Mouse (Mus musculus): ENCODE measurements around the gene Zfp174.
A peak's percentile ranks its signal among the peaks of the same experiment; 100 is the strongest.
"Not testable (repeated sequence)": the region's sequence is repeated elsewhere in the genome, so short reads cannot be mapped to it uniquely, and the experiment has no call there.

Gene Zfp174

DNA sequence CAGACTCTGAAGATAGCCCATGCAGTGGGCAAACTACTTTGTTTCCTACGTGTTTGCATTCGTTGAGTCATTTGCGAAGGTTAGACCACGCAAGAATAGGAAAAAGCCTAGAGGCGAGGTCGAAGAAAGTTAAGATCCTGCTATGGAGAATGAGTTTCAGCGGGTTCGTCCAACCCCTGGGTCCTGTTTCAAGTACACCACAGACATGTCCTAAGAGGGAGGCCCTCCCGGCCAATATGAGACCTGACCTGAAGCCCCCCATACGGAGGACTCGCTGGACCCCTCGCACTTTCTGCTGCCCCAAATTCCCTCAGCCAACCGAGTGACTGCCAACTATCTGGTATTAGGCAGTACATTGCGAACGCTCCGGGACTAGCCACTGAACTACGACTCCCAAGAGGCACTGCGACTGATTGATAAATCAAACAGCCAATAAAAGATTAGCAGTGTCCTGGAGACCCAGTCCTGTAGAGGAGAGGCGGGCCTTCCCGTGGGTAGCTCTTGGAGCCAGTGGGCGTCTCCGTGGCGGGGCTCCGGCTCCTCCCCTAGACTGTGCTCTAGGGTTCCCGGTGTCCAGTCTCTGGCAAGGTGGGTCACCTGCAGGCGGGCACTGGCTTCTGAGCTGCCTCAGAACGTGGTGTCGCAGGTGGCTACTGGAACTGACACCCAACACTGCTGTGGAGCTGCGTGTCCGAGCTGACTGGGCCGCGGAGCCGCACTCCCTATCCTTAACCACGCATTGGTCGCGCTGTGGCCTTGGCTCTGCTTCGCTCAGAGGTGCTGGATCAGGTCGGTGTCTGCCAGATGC is at the start of gene Zfp174:
Gene Zfp174, plus strand, starts transcription at position 558 of the 808 bp plus-strand sequence.
- peak; percentile 95 to 97 for DNase-seq (ENCODE audit: low spot score in 2 of 2)

DNA sequence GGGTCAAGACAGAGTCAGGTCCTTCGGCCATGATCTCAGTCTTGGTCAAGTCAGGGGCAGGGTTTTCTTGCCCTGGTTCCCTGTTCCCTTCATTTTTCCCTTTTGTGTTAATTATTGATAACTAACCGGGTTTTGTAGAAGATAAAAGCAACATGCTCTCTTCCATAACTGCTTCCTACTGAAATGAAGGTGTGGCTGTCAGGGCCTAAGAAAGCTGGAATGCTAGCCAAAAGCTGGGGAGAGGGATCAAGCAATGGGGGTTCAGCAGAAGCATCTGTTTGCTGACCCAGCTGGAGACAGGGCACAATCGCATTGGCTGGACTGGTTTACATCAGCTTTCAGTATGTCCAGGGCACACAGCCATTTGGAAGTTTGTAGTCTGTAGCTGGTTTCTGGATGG is 38.9 kb upstream of the Zfp174 start:
- no peak for DNase-seq (ENCODE audit: low spot score in 2 of 2)

DNA sequence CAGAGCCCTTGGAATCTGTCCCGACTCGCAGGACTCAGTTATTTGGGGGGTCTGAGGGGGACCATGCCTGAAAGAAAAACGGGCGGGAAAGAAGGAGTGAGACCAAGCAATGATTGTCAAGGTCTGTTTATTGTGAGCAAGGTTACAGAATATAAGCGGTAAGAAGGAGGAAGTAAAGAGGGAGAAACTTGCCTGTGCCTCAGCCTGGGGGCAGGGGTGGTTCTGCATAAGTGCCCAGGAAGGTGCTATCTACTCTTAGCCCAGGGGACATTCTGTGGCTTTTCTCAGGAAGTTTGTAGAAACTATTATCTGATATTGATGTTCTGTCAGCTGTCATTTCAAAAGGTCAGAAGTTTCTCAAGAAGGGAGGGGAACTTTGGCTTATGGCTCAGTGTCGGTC is 32.4 kb upstream of the Zfp174 start:
- DNase-seq (ENCODE audit: low spot score in 2 of 2), result not testable (repeated sequence)

DNA sequence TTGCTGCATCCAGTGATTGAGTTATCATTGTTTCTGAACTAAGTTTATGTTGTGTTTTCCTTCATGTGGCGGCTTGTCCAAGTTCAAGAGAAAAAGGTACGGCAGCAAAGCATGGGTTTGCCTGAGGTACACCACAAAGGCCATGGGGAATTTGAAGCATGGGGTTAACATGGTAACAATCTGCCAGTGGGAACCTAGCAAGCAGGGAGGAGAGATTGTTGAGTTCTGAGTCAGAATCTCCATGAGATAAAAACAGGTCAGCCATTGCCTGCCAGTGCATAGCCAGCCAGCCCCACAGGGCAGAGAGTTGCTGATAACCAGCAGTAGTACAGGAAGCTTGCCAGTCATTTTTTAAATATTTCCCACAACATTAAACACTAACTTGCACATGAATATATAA is 26.9 kb upstream of the Zfp174 start:
- no peak for DNase-seq (ENCODE audit: low spot score in 2 of 2)

DNA sequence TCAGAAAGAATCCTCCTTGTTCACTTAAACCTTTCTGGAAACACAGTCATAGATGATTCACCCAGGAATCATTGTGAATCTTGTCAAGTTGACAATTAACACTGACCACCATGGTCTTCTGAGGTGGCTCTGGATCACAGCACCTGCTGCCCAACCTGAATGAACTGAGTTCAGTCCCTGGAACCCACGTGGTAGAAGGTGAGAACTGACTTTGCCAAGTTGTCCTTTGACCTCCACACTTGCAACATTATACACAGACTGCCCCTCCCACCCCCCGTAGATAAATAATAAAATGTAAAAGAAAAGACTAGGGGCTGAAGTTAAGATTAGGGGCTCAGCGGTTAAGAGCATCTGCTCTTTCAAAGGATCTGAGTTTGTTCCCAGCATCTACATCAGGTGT is 19.0 kb upstream of the Zfp174 start:
- DNase-seq (ENCODE audit: low spot score in 2 of 2), result no peak

DNA sequence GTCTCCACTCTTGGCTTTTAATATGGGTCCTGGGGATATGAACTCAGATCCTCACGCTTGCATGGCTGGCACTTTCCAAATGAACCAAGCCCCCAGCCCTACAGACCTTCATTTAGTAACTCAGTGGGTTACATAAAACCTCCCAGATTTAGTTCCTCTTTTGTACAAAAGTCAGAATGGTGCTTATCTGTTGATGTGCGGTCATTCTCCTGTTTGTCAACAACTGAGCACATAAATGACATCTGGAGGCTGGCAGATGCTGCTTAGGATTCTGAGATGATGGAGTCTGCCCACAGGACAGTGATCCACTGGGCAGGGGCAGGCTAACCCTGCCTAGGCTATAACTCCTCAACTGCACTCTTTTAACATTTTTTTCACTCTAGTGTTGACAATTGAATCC is 17.3 kb upstream of the Zfp174 start:
- DNase-seq (ENCODE audit: low spot score in 2 of 2), result no peak

DNA sequence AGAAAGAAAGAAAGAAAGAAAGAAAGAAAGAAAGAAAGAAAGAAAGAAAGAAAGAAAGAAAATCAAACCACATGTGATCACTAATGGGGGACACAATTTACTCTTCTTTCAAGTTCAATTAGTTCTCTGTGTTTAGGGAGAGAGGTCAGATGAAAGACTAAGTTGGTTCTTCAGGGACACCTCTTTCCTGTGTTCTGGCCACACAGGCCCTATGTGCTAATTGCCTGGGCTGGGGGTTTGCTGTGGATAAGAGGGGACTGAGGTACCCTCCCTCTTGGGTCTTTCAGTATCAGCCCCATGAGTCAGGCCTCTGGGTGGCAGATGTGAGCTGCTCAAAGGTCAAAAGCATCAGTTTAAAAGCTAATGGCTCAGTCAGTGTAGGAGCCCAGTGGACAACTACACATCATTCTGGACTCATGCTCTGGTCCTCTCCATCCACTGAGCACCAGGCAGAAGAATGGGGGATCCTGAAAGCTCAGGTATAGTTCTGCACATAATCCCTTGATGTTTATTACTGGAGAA is 16.4 kb upstream of the Zfp174 start, which contains the start of gene Olfr15:
Gene Olfr15, plus strand, starts transcription at position 291 of the 522 bp plus-strand sequence.
- DNase-seq (ENCODE audit: low spot score in 2 of 2), result no peak

DNA sequence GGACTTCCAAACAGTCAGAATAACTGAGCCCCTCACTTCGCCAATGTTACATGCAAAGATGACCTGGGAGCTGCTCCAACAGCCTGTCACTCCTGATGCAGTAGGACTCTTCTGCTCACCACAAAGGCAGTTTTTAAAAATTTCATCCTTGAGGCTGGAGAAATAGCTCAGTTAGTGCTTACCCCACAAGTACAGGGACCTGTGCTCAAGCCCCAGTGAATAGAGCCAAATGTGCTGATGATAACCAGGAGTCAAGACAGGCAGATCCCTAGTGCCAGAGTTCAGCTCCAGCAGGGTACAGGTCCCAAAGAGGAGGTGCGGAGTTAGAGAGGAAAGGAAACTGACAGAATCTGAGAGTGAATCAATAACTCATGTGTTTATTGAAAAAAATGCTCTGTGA is 11.6 kb upstream of the Zfp174 start:
- no peak for DNase-seq (ENCODE audit: low spot score in 2 of 2)

DNA sequence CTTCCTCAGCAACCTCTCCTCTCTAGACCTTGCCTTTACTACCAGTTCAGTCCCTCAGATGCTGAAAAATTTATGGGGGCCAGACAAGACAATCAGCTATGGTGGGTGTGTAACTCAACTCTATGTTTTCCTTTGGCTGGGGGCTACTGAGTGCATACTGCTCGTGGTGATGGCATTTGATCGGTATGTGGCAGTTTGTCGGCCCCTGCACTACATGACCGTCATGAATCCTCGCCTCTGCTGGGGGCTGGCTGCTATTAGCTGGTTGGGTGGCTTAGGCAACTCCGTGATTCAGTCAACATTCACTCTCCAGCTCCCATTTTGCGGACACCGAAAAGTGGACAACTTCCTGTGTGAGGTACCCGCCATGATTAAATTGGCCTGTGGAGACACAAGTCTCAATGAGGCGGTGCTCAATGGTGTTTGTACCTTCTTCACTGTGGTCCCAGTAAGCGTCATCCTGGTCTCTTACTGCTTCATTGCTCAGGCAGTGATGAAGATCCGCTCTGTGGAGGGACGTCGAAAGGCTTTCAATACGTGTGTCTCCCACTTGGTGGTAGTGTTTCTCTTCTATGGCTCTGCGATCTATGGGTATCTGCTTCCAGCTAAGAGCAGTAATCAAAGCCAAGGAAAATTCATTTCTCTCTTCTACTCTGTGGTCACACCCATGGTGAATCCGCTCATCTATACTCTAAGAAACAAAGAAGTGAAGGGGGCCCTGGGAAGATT is 7.7 kb upstream of the Zfp174 start:
- peak in 1 of 2 experiments; percentile 43 for DNase-seq (ENCODE audit: low spot score in 2 of 2)

DNA sequence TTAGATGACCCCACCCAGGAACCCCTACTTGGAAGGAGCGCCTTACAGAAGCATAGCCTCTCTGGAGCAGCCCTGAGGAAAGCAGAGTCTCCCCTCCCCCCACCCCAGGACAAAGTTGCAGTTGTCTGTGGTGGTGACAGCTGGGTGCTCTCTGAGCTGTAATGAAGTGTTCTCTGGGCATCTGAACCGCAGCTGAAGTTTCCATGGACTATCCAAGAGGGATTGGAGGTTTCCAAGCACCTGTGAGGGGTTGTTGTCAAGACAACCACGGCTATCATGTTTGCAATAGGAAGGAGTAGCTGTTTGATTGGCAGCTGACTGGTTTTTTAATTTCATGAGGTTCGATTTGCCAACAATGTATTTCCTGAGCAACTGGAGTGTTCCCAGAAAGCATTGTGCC is 4.1 kb upstream of the Zfp174 start:
- no peak for DNase-seq (ENCODE audit: low spot score in 2 of 2)

DNA sequence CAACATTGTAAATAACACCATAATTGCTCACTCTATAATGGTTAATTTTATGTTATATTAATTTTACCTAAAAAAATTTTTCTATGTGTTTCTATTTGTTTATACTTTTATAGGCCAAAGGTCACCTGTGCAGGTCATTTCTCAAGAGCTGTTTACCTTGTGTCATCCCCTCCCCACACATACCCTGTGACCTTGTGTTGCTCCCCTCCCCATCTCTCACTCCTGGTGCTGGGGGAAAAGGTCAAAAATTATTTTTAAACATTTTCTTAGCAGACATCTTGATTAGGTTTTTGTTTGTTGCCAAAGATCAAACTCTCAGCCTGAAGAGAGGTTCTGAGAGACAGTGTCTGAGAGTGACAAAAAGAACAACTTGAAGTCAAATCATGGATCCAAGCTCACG is 3.3 kb upstream of the Zfp174 start:
- no peak for DNase-seq (ENCODE audit: low spot score in 2 of 2)

DNA sequence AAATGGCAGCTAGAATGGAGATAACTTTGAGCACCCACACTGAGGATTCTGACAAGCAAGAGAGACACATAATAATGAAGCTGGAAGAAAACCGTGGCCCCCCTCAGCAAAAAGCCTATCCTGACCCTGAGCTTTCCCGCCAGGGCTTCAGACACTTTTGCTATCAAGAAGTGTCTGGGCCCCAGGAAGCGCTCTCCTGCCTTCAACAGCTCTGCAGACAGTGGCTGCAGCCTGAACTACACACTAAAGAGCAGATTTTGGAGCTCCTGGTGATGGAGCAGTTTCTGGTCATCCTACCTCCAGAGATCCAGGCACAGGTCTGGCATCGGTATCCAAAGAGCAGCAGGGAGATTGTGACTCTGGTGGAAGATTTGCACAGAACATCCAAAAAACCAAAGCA is 803 bp downstream of the Zfp174 start:
- DNase-seq (ENCODE audit: low spot score in 2 of 2), result no peak

DNA sequence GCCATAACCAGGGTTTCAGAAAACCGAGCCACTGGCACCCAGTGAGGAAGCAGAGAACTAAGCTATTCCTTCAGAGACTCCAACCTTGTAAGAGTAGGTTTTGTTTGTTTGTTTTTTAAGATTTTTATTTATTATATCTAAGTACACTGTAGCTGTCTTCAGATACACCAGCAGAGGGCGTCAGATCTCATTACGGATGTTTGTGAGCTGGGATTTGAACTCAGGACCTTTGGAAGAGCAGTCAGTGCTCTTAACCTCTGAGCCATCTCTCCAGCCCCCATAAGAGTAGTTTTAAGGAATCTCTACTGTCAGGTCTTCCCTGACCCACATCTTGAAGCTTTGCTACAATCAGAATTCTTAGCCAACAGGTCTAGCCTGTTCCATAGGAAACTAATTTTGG is 1.3 kb downstream of the Zfp174 start:
- no peak for DNase-seq (ENCODE audit: low spot score in 2 of 2)

DNA sequence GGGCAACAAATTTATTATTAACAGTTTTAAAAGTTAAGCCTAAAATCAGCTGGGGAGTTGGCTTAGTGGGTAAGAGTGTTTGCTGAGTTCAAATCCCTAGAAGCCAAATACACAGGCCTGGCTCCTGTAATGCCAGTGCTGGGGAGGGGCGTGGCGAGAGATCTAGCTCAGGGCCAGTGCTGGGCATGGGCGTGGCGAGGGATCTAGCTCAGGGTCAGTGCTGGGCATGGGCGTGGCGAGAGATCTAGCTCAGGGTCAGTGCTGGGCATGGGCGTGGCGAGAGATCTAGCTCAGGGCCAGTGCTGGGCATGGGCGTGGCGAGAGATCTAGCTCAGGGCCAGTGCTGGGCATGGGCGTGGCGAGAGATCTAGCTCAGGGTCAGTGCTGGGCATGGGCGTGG is 4.2 kb downstream of the Zfp174 start:
- DNase-seq (ENCODE audit: low spot score in 2 of 2), result not testable (repeated sequence)

DNA sequence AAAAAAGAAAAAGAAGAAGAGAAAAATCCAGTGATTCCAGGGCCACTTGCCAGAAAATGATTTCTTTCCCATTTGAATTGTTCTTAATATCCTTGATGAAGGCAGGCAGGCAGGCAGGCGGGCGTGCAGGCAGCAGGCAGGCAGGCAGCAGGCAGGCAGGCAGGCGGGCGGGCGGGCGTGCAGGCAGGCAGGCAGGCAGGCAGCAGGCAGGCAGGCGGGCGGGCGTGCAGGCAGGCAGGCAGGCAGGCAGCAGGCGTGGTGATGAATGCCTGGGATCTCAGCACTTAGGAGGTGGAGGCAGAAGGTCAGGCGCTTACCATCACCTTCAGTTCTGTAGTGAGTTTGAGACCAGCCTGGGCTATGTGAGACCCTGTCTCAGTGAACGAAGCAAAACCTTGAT is 5.5 kb downstream of the Zfp174 start:
- DNase-seq (ENCODE audit: low spot score in 2 of 2), result peak in 1 of 2 experiments; percentile 45

DNA sequence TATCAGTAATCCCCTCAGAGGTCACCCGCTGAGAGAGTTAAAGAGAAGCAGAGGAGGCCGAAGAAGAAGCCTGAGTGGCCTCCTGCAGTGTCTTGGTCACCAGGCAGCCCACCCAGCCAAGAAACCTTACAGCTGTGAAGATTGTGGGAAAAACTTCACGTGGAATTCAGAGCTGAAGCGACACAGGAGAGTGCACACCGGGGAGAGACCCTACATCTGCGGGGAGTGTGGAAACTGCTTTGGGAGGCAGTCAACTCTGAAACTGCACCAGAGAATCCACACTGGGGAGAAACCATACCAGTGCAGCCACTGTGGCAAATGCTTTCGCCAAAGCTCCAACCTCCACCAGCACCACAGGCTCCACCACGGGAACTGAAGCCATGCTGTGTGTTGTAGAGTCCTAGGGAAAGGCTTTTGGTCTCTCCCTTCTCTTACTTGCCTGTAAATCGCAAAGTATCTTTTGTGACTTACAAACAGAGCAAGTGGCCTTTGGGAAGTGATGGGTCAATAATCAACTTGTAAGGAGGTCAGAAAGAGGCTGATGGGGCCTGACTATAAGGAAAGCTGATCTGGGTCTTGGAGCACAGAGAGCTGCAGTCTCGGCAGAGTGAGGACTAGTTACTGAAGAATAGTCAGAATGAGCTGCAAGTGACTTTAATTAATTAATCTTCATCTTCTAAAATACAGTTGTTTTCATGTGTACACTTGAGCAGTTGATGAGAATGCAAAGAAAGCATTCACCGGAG is 7.5 kb downstream of the Zfp174 start:
- no peak for DNase-seq (ENCODE audit: low spot score in 2 of 2)

DNA sequence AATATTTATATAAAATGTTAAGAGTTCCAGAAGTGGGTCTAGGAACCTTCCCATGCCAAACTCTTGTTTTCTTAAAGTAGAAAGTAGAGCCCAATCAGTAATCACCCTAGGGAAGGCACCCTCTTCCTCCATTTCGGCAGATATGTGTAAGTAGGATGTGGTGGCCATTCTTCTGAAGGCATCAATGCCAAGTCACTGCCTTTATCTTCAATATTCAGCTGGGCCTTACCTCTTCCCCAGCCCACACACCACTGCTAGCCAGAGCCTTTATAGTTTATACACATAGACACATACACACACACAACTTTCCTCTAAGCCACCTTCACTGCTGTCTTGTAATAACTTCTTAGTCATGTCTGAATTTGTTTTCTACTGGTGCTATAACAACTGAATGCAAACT is 8.7 kb downstream of the Zfp174 start:
- no peak for DNase-seq (ENCODE audit: low spot score in 2 of 2)

DNA sequence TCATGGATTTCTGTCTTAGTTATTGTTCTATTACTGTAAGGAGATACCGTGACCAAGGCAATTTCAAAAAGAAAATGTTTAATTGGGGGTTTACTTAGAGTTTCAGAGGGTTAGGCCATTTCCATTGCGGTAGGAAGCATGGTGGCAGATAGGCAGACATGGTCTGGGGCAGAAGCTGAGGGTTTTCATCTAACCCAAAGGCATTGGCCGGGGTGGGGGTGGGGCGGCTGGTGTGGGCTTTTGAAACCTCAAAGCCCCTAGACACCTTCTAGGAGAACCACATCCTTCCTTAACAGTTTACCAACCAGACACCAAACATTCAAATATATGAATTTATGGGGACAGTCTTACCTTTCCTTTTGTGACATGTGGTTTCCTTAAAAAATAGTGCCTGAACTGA is 12.2 kb downstream of the Zfp174 start:
- DNase-seq (ENCODE audit: low spot score in 2 of 2), result no peak

DNA sequence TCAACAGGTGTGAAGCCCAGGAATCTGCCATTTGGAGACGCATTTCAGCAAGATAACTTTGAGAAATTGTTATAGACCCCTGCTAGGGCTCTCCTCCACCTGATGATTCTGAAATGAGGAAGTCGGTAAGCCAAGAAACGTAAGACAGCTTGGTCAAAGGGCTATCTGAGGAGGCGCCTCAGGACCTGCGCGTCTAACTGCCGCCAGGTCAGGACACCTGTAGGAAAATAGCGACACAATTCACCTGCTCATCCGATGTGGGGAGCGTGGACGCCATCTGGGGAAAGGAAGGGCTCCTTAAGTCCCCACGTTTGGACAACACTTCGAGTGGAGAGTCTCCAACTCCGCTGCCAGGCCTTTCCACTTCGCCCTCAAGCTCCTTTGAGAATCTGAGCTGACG is 24.7 kb downstream of the Zfp174 start:
- no peak for DNase-seq (ENCODE audit: low spot score in 2 of 2)

DNA sequence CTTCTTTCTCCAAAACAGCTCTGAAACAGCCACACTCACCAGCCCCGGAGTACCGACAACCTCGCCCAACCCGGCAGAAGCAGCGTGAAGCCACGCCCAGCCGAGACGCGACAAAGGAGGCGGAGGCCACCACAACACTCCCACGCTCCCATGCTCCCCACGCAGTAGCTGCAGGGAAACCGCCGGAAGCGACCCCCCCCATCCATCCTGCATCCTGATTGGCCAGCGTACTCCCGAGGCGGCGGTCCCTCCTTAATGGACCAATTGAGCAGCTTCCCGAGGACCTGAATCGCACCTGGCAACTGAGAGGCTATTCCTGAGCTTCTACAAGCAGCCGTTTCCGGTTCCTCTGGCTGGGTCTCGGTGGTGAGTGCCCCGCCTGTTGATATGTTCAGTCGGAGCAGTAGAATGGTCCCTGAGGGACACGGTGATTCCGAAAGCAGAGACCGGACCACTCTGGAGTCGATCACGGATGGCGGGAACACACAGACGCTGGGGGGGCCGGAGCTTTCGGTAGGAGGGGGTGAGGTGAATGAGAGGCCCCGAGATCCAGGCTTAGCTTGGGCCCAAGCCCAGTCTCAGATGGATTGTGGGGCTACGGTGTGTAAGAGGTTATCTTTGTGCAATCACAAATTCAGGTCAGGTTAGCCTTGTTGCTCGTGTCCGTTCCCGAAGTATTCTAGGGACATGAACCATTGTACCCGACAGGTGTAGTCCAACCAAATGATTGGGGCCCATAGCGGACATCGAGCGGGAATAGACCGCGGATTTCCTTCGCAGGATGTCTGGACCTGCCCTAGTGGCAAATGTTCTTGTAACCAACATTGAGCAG is 25.4 kb downstream of the Zfp174 start, which contains the start of gene Naa60:
Gene Naa60, plus strand, starts transcription at position 160 of the 832 bp plus-strand sequence.
- peak; percentile 95 to 96 for DNase-seq (ENCODE audit: low spot score in 2 of 2)

DNA sequence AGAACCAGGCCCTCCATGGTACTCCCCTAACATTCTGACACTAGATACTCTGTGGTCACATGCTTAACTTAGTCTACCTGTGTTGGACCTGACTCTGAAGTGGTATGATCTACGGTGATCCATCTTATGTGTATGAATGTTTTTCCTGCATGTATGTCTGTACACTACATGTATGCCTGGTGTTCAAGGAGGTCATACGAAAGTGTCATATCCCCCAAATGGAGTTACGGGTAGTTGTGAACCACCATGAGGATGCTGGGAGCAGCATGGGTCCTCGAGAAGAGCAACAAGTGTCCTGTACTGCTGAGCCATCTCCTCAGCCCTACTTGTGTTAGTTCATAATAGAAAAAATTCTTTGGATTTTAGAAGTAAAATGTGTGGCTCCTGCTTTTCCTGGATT is 29.3 kb downstream of the Zfp174 start:
- DNase-seq (ENCODE audit: low spot score in 2 of 2), result no peak
